Mouse (Mus musculus) kidney, embryonic 14.5 days (tissue): ENCODE data around the gene Ado. TPM values are rescaled to one million over a fixed set of nuclear protein-coding genes. Genes with fewer than 3 reads are reported as not detected.

Experiments
- ATAC-seq: fragments of 200-750 bp; cut with Nextera tagmentation; 2 replicates; pipeline ENCODE4 v1.8.0; 2017; ENCODE audit warnings: moderate number of reproducible peaks, mild to moderate bottlenecking, moderate TSS enrichment, moderate library complexity; ENCODE audit not compliant: low FRiP score, low TSS enrichment
- H3K27ac ChIP-seq: fragments of 300-500 bp; sonication (generic); 2 replicates; pipeline ENCODE4 v1.5.1; 2014; ENCODE audit warnings: low read depth, mild to moderate bottlenecking, low read length, moderate library complexity, mixed read lengths
- H3K27me3 ChIP-seq: fragments of 300-500 bp; sonication (generic); 2 replicates; pipeline ENCODE4 v1.6.1; 2014; ENCODE audit warnings: mild to moderate bottlenecking, low read length; ENCODE audit not compliant: control insufficient read depth, insufficient read depth
- H3K36me3 ChIP-seq: fragments of 300-500 bp; sonication (generic); 2 replicates; pipeline ENCODE4 v1.6.1; 2014; ENCODE audit warnings: low read length, mixed read lengths; ENCODE audit not compliant: control insufficient read depth, insufficient read depth
- H3K4me1 ChIP-seq: fragments of 300-500 bp; sonication (generic); 2 replicates; pipeline ENCODE4 v1.6.1; 2014; ENCODE audit warnings: low read length, mixed read lengths; ENCODE audit not compliant: control insufficient read depth, insufficient read depth
- H3K4me2 ChIP-seq: fragments of 300-500 bp; sonication (generic); replicated peaks from 2 replicates; pipeline ENCODE4 v1.6.1; 2014; ENCODE audit warnings: low read depth, mild to moderate bottlenecking, low read length
- H3K4me3 ChIP-seq: fragments of 300-500 bp; sonication (generic); 2 replicates; pipeline ENCODE4 v1.5.1; 2014; ENCODE audit warnings: mild to moderate bottlenecking, low read length
- H3K9ac ChIP-seq: fragments of 300-500 bp; sonication (generic); 2 replicates; pipeline ENCODE4 v1.6.1; 2014; ENCODE audit warnings: low read depth, mild to moderate bottlenecking, low read length, moderate library complexity
- H3K9me3 ChIP-seq: fragments of 300-500 bp; sonication (generic); 2 replicates; pipeline ENCODE4 v1.6.1; 2016; ENCODE audit warnings: low read length; ENCODE audit not compliant: control insufficient read depth
- WGBS: fragments of 180-500 bp; shearing (Covaris S2); extraction: QIAGEN DNeasy Blood & Tissue Kit; methylation state at CpG from one replicate; pipeline ENCODE4 v1.1.7; 2014; 5-methylcytosine and 5-hydroxymethylcytosine counted together
- polyA plus RNA-seq: library from polyadenylated mRNA; unstranded; fragments of >200 nt; fragmentation: Nextera tagmentation; extraction: Ambion mirVana; gene quantifications from 2 replicates; pipeline ENCODE4 v1.2.1, GENCODE M21; 2014

Ado gene
- polyA plus RNA-seq, 1 experiment from 2014 or later: 82.1 TPM

GRCm38 (mm10) chr10:67524694-67525093, 24.1 kb downstream of the Ado start:
- H3K36me3 ChIP-seq: no peaks in the 10 kb centered on the region
- no peaks in the 10 kb centered on the region for H3K27me3 ChIP-seq
- no peaks in the 10 kb centered on the region for H3K9me3 ChIP-seq
- H3K4me3 ChIP-seq: no peak overlapping the region
- no peak overlapping the region for H3K27ac ChIP-seq
- ATAC-seq: no peak
- H3K9ac ChIP-seq: no peak overlapping the region
- no peak overlapping the region for H3K4me2 ChIP-seq
- H3K4me1 ChIP-seq: no peaks in the 10 kb centered on the region
- 77% methylated on average over 7 of the region's 7 CpGs for WGBS

GRCm38 (mm10) chr10:67524130-67524529, 24.6 kb downstream of the Ado start:
- H3K4me1 ChIP-seq: no peaks in the 10 kb centered on the region
- H3K4me3 ChIP-seq: no peak overlapping the region
- H3K9me3 ChIP-seq: no peaks in the 10 kb centered on the region
- H3K27ac ChIP-seq: no peak overlapping the region
- WGBS: 87% methylated on average over 3 of the region's 3 CpGs
- H3K9ac ChIP-seq: no peak overlapping the region
- H3K4me2 ChIP-seq: no peak overlapping the region
- H3K36me3 ChIP-seq: no peaks in the 10 kb centered on the region
- H3K27me3 ChIP-seq: no peaks in the 10 kb centered on the region
- no peak for ATAC-seq

- ATAC-seq: no peak
- no peaks in the 10 kb centered on the region for H3K27me3 ChIP-seq
- H3K9me3 ChIP-seq: no peaks in the 10 kb centered on the region
- no peaks in the 10 kb centered on the region for H3K36me3 ChIP-seq
- no peak overlapping the region for H3K9ac ChIP-seq
- no peak overlapping the region for H3K4me3 ChIP-seq
- no peak overlapping the region for H3K4me2 ChIP-seq
- H3K4me1 ChIP-seq: no peaks in the 10 kb centered on the region
- WGBS: 87% methylated on average over 3 of the region's 3 CpGs
- no peak overlapping the region for H3K27ac ChIP-seq
Measured at GRCm38 (mm10) chr10:67518733-67519132, 30.0 kb downstream of the Ado start.

GRCm38 (mm10) chr10:67512871-67513270, 35.9 kb downstream of the Ado start:
- no peak overlapping the region for H3K4me2 ChIP-seq
- WGBS: 57% methylated on average over 7 of the region's 7 CpGs
- no peak for ATAC-seq

GRCm38 (mm10) chr10:67512211-67512610, 36.5 kb downstream of the Ado start:
- no peak overlapping the region for H3K4me2 ChIP-seq
- no peak overlapping the region for H3K4me3 ChIP-seq
- no peak overlapping the region for H3K27ac ChIP-seq
- no peaks in the 10 kb centered on the region for H3K36me3 ChIP-seq
- no peak for ATAC-seq
- 78% methylated on average over 8 of the region's 8 CpGs for WGBS
- H3K4me1 ChIP-seq: no peaks in the 10 kb centered on the region
- H3K9me3 ChIP-seq: no peaks in the 10 kb centered on the region
- no peaks in the 10 kb centered on the region for H3K27me3 ChIP-seq
- no peak overlapping the region for H3K9ac ChIP-seq

More at GRCm38 (mm10) chr10:67512871-67513270, 35.9 kb downstream of the Ado start:
- Histone ChIP-seq H3K27ac (no peak overlapping the region), H3K9ac (no peak overlapping the region), H3K36me3 (no peaks in the 10 kb centered on the region), H3K4me1 (no peaks in the 10 kb centered on the region), H3K27me3 (no peaks in the 10 kb centered on the region), H3K4me3 (no peak overlapping the region), H3K9me3 (no peaks in the 10 kb centered on the region)

- ATAC-seq: no peak
- no peak overlapping the region for H3K9ac ChIP-seq
- WGBS: 74% methylated on average over 3 of the region's 3 CpGs
- H3K27me3 ChIP-seq: no peaks in the 10 kb centered on the region
- no peak overlapping the region for H3K27ac ChIP-seq
- no peak overlapping the region for H3K4me3 ChIP-seq
- H3K9me3 ChIP-seq: no peaks in the 10 kb centered on the region
- no peak overlapping the region for H3K4me2 ChIP-seq
- H3K4me1 ChIP-seq: no peaks in the 10 kb centered on the region
- H3K36me3 ChIP-seq: no peaks in the 10 kb centered on the region
Measured at GRCm38 (mm10) chr10:67505248-67505647, 43.5 kb downstream of the Ado start.

- H3K9ac ChIP-seq: no peak overlapping the region
- H3K9me3 ChIP-seq: no peaks in the 10 kb centered on the region
- no peak for ATAC-seq
- H3K27me3 ChIP-seq: no peaks in the 10 kb centered on the region
- no peaks in the 10 kb centered on the region for H3K4me1 ChIP-seq
- no peak overlapping the region for H3K4me3 ChIP-seq
- WGBS: 60% methylated on average over 5 of the region's 5 CpGs
- H3K36me3 ChIP-seq: no peaks in the 10 kb centered on the region
- no peak overlapping the region for H3K4me2 ChIP-seq
- H3K27ac ChIP-seq: no peak overlapping the region
Measured at GRCm38 (mm10) chr10:67504046-67504445, 44.7 kb downstream of the Ado start.

- H3K27ac ChIP-seq: no peak overlapping the region
- 56% methylated on average over 15 of the region's 15 CpGs for WGBS
- no peaks in the 10 kb centered on the region for H3K36me3 ChIP-seq
- no peaks in the 10 kb centered on the region for H3K9me3 ChIP-seq
- ATAC-seq: no peak
- no peak overlapping the region for H3K4me3 ChIP-seq
- H3K27me3 ChIP-seq: no peaks in the 10 kb centered on the region
- no peak overlapping the region for H3K4me2 ChIP-seq
- H3K4me1 ChIP-seq: no peaks in the 10 kb centered on the region
- H3K9ac ChIP-seq: no peak overlapping the region
Measured at GRCm38 (mm10) chr10:67503320-67503995, 45.3 kb downstream of the Ado start.

GRCm38 (mm10) chr10:67497951-67498350, 50.8 kb downstream of the Ado start:
- WGBS: 95% methylated on average over 9 of the region's 9 CpGs
- Histone ChIP-seq H3K27ac (no peak overlapping the region), H3K4me3 (no peak overlapping the region), H3K9ac (no peak overlapping the region), H3K36me3 (no peaks in the 10 kb centered on the region), H3K4me1 (no peaks in the 10 kb centered on the region), H3K4me2 (no peak overlapping the region), H3K9me3 (no peaks in the 10 kb centered on the region), H3K27me3 (no peaks in the 10 kb centered on the region)
- ATAC-seq: no peak
